ENCODE assay signal across 23 mouse cellular contexts in the genomic region with DNA sequence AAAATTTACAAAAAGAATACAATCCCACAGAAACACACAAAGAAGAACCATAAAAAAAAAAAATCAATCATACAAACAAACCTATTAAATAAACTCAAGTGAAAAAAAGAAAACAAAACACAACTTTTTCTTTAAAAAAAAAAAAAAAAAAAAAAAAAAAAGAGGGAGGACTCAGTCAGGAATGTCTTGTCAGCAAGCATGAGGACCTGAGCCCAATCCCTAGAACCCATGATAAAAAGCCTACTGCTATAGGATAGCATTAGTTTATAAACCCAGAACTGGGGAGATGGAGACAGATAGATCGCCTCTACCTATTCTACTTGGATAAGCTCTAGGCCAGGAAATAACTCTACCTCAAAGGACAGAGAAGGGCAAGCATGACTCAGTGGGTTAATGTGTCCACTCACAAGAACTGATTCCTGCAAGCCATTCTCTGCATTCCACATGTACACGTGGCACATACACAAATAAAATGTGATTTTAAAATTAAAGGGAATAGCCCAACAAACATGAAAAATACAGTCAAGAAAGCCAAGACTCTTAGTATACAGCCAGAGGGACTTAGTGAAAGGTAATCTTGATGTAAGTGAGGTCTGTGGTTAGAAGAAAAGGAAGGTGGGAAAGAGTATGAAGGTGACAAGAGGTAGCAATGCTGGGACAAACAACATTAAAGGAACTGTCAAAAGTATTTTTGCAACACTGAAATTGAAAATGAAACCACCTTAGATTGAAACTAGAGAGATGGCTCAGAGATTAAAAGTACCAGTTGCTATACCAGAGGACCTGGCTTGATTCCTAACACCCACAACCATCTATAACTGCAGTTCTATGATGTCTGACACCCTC. TPM values are rescaled to one million over a fixed set of nuclear protein-coding genes. Genes with fewer than 3 reads are reported as not detected.
DNase-seq lines count a peak whose midpoint lies in the region; ATAC-seq and TF ChIP-seq lines count a peak whose summit lies in the region.
"Had no signal": no experiment of that assay in that cellular context is flagged by ENCODE, and none has a peak within 500 bp of the region (broad histone marks: within the 10 kb centered on the region; RNA-seq: fewer than 3 reads in every experiment).

No protein-coding gene starts in this region.

- H3K36me3 ChIP-seq in liver, adult 2 months (ENCODE audit: control insufficient read depth, insufficient read depth, low read length), result no peaks in the 10 kb centered on the region
- peaks cover 10% of the 10 kb centered on the region; the same call in 1 of the 2 replicates for H3K36me3 ChIP-seq in liver, embryonic 15.5 days (replicated peaks)
- H3K36me3 ChIP-seq in lung, postnatal 0 days (ENCODE audit: insufficient read depth, low read length), result no peaks in the 10 kb centered on the region
- H3K36me3 ChIP-seq: embryonic facial prominence, embryonic 10.5 days; hindbrain, embryonic 13.5 days; limb, embryonic 13.5 days; midbrain, embryonic 13.5 days; neural tube, embryonic 13.5 days had no signal

- no peaks in the 10 kb centered on the region for H3K9me3 ChIP-seq in liver, embryonic 15.5 days (replicated peaks)
- no peaks in the 10 kb centered on the region for H3K9me3 ChIP-seq in lung, postnatal 0 days (ENCODE audit: low read length)
- H3K9me3 ChIP-seq: embryonic facial prominence, embryonic 10.5 days; hindbrain, embryonic 13.5 days; limb, embryonic 13.5 days; midbrain, embryonic 13.5 days; neural tube, embryonic 13.5 days had no signal

- no peak overlapping the region for H3K4me3 ChIP-seq in liver, adult 2 months (ENCODE audit: insufficient read depth, low read depth, low read length)
- no peak overlapping the region for H3K4me3 ChIP-seq in embryonic fibroblast, embryonic 13.5 days (ENCODE audit: insufficient read depth, low read length)
- H3K4me3 ChIP-seq in liver, embryonic 15.5 days (replicated peaks), result no peak overlapping the region
- H3K4me3 ChIP-seq in lung, postnatal 0 days (ENCODE audit: low read depth, low read length), result no peak overlapping the region
- H3K4me3 ChIP-seq: embryonic facial prominence, embryonic 10.5 days; hindbrain, embryonic 13.5 days; limb, embryonic 13.5 days; midbrain, embryonic 13.5 days; neural tube, embryonic 13.5 days had no signal

- peaks cover 5% of the 10 kb centered on the region for H3K4me1 ChIP-seq in liver, adult 2 months (ENCODE audit: control insufficient read depth, insufficient read depth, low read length)
- H3K4me1 ChIP-seq in embryonic fibroblast, embryonic 13.5 days (ENCODE audit: control insufficient read depth, insufficient read depth, low read length), result peaks cover 2% of the 10 kb centered on the region
- H3K4me1 ChIP-seq in liver, embryonic 15.5 days (replicated peaks), result peaks cover 80% of the 10 kb centered on the region
- H3K4me1 ChIP-seq in lung, postnatal 0 days (ENCODE audit: insufficient read depth, low read depth, low read length), result no peaks in the 10 kb centered on the region
- H3K4me1 ChIP-seq: embryonic facial prominence, embryonic 10.5 days; hindbrain, embryonic 13.5 days; limb, embryonic 13.5 days; midbrain, embryonic 13.5 days; neural tube, embryonic 13.5 days had no signal

- WGBS in liver, adult 2 months, result 69% methylated on average over 2 of the region's 2 CpGs
- 77% methylated on average over 2 of the region's 2 CpGs for WGBS in liver, embryonic 15.5 days (ENCODE audit: insufficient replicate concordance)
- WGBS in lung, postnatal 0 days, result 75% methylated on average over 2 of the region's 2 CpGs

- TF ChIP-seq CTCF in liver, adult 2 months (IDR thresholded peaks at IDR 0.05; ENCODE audit: low read depth, low read length), result no peak
- TF ChIP-seq CTCF in embryonic fibroblast, embryonic 13.5 days (IDR thresholded peaks at IDR 0.05; ENCODE audit: borderline replicate concordance, insufficient read depth, low read length), result no peak
- no peak for TF ChIP-seq CTCF in lung, postnatal 0 days (IDR thresholded peaks at IDR 0.05)

- no peak for TF ChIP-seq POLR2A in liver, adult 2 months (IDR thresholded peaks at IDR 0.05; ENCODE audit: extremely low read depth, insufficient read depth, low read length)
- no peak for TF ChIP-seq POLR2A in embryonic fibroblast, embryonic 13.5 days (IDR thresholded peaks at IDR 0.05; ENCODE audit: low read depth, low read length)

- no peak for ATAC-seq in liver, embryonic 15.5 days (ENCODE audit: insufficient read depth)
- no peak for ATAC-seq in lung, postnatal 0 days
- ATAC-seq: midbrain, embryonic 13.5 days; Patski had no signal

- no peak overlapping the region for H3K9ac ChIP-seq in liver, adult 2 months (ENCODE audit: low read depth, low read length)
- no peak overlapping the region for H3K9ac ChIP-seq in liver, embryonic 15.5 days
- no peak overlapping the region for H3K9ac ChIP-seq in lung, postnatal 0 days (replicated peaks; ENCODE audit: low read depth)
- H3K9ac ChIP-seq: hindbrain, embryonic 13.5 days; limb, embryonic 13.5 days; midbrain, embryonic 13.5 days; neural tube, embryonic 13.5 days had no signal

- no peak for TF ChIP-seq EP300 in lung, postnatal 0 days (IDR thresholded peaks at IDR 0.05)

- H3K27me3 ChIP-seq in liver, adult 2 months (ENCODE audit: control insufficient read depth, insufficient read depth, low read length), result no peaks in the 10 kb centered on the region
- H3K27me3 ChIP-seq in liver, embryonic 15.5 days, result no peaks in the 10 kb centered on the region
- H3K27me3 ChIP-seq in lung, postnatal 0 days (replicated peaks; ENCODE audit: insufficient read depth, low read length), result no peaks in the 10 kb centered on the region
- H3K27me3 ChIP-seq: hindbrain, embryonic 13.5 days; limb, embryonic 13.5 days; midbrain, embryonic 13.5 days; neural tube, embryonic 13.5 days; Patski had no signal

- no peak overlapping the region for H3K27ac ChIP-seq in liver, adult 2 months (replicated peaks; ENCODE audit: insufficient read depth, low read depth, low read length)
- H3K27ac ChIP-seq in embryonic fibroblast, embryonic 13.5 days (ENCODE audit: insufficient read depth, low read length), result peak overlapping the region; percentile 57
- peak overlapping the region; percentile 61 for H3K27ac ChIP-seq in liver, embryonic 15.5 days (replicated peaks)
- H3K27ac ChIP-seq in lung, postnatal 0 days (ENCODE audit: low read length), result no peak overlapping the region
- H3K27ac ChIP-seq: embryonic facial prominence, embryonic 10.5 days; hindbrain, embryonic 13.5 days; limb, embryonic 13.5 days; midbrain, embryonic 13.5 days; neural tube, embryonic 13.5 days had no signal

- peaks cover 15% of the 10 kb centered on the region; the same call in 1 of the 2 replicates for H3K79me2 ChIP-seq in liver, adult 2 months (ENCODE audit: control insufficient read depth, insufficient read depth, low read length)

- peak; percentile 27 for DNase-seq in liver, adult 2 months (ENCODE audit: extremely low read depth, low read depth, low spot score)
- DNase-seq in liver (no peak), MN1 (ENCODE audit: low spot score) (no peak)
- DNase-seq in lung, postnatal 0 days (ENCODE audit: low spot score), result no peak
- DNase-seq in embryo, embryonic 10 days (ENCODE audit: low spot score), result no peak
- DNase-seq in layer of hippocampus, postnatal 36 days, result no peak
- DNase-seq: adrenal gland, adult 2 months; cerebellum, adult 9-11 months; heart, adult 18-20 months; kidney, adult 11 months; kidney, postnatal 36 days; retina, postnatal 1 day had no signal

- peak overlapping the region; percentile 9; the same call in 1 of the 2 replicates for H3K4me2 ChIP-seq in liver, embryonic 15.5 days
- H3K4me2 ChIP-seq in lung, postnatal 0 days (replicated peaks; ENCODE audit: low read depth, low read length), result no peak overlapping the region
- H3K4me2 ChIP-seq: hindbrain, embryonic 13.5 days; limb, embryonic 13.5 days; midbrain, embryonic 13.5 days; neural tube, embryonic 13.5 days had no signal

RNA-seq across cellular contexts. Expression of a gene that starts 13.5 kb away (rescaled TPM):
- total RNA-seq in liver, adult 2 months (2014; rRNA removed), result 24.3 and 28.7 TPM in 2 replicates
- polyA plus RNA-seq in liver, adult 2 months (2012; rRNA removed), result 3.2 and 4.3 TPM in 2 replicates
- polyA plus RNA-seq in embryonic fibroblast, embryonic 13.5 days (2011; ENCODE audit: insufficient read length, low read depth, missing spikeins), result 49.9 and 52.8 TPM in 2 replicates
- polyA plus RNA-seq in liver, embryonic 15.5 days (2015; fragmentation: Nextera tagmentation; extraction: Ambion mirVana), result 10.1 and 15.2 TPM in 2 replicates
- 4.1 and 4.5 TPM in 2 replicates for polyA plus RNA-seq in lung, postnatal 0 days (2015; fragmentation: Nextera tagmentation; extraction: Ambion mirVana)
- total RNA-seq in layer of hippocampus, postnatal 36 days (2021), result 10 to 100 TPM; 91.4 to 93.5 TPM

RNA-seq across cellular contexts. Expression of a gene that starts 43.7 kb away (rescaled TPM):
- total RNA-seq in liver, adult 2 months (2014; rRNA removed), result not detected in 2 replicates
- not detected in 2 replicates for polyA plus RNA-seq in liver, adult 2 months (2012; rRNA removed)
- polyA plus RNA-seq in embryonic fibroblast, embryonic 13.5 days (2011; ENCODE audit: insufficient read length, low read depth, missing spikeins), result not detected in 2 replicates
- polyA plus RNA-seq in liver, embryonic 15.5 days (2015; fragmentation: Nextera tagmentation; extraction: Ambion mirVana), result not detected in 2 replicates
- polyA plus RNA-seq in lung, postnatal 0 days (2015; fragmentation: Nextera tagmentation; extraction: Ambion mirVana), result 0.24 TPM in 1 of 2 replicates, not detected in the other
- not detected for total RNA-seq in layer of hippocampus, postnatal 36 days (2021)
- total RNA-seq: heart, adult 18-20 months; left cerebral cortex, adult 18-20 months had no signal
- polyA plus RNA-seq: adrenal gland, adult 2 months; forebrain, embryonic 11.5 days; heart, embryonic 16.5 days had no signal

Comparison
In these comparisons a context has a peak if more than half of its experiments do, and no peak if none do; other contexts are left out.
1. H3K27ac ChIP-seq: peak in embryonic fibroblast, embryonic 13.5 days (single experiment) and liver, embryonic 15.5 days (single experiment); none in liver, adult 2 months (single experiment) and lung, postnatal 0 days (single experiment).